Mouse (Mus musculus) heart, embryonic 14.5 days (tissue): Measurements from ENCODE around the gene Mapkapk5. TPM values are rescaled to one million over a fixed set of nuclear protein-coding genes. Genes with fewer than 3 reads are reported as not detected.

ENCODE experiments used
- ATAC-seq: fragments of 200-750 bp; cut with Nextera tagmentation; 2 replicates; pipeline ENCODE4 v1.8.0; 2017; ENCODE audit warnings: low read depth, moderate TSS enrichment; ENCODE audit not compliant: insufficient number of reproducible peaks, insufficient read depth, low FRiP score
- H3K27ac ChIP-seq, 2 experiments: fragments of 200-500 bp in 1 of 2; fragments of 300-500 bp in 1 of 2; sonication (generic) in 1 of 2; replicated peaks in 1 of 2; 2 replicates each; pipeline ENCODE4 v1.5.1; 2012 to 2014; ENCODE audit warnings: low read depth in 2 of 2, low read length in 2 of 2, control low read depth in 1 of 2, mild to moderate bottlenecking in 1 of 2, mixed read lengths in 1 of 2; ENCODE audit not compliant: control insufficient read depth in 1 of 2, insufficient read depth in 1 of 2
- H3K27me3 ChIP-seq: fragments of 300-500 bp; sonication (generic); 2 replicates; pipeline ENCODE4 v1.6.1; 2014; ENCODE audit warnings: mild to moderate bottlenecking, low read length, control low read depth; ENCODE audit not compliant: control insufficient read depth, insufficient read depth
- H3K36me3 ChIP-seq: fragments of 300-500 bp; sonication (generic); 2 replicates; pipeline ENCODE4 v1.6.1; 2014; ENCODE audit warnings: mild to moderate bottlenecking, control low read depth, low read length, mixed read lengths; ENCODE audit not compliant: control insufficient read depth, insufficient read depth
- H3K4me1 ChIP-seq, 2 experiments: fragments of 200-500 bp in 1 of 2; fragments of 300-500 bp in 1 of 2; sonication (generic) in 1 of 2; 2 replicates each; pipeline ENCODE4 v1.6.1; 2012 to 2014; ENCODE audit warnings: low read length in 2 of 2, control low read depth in 1 of 2, mixed read lengths in 1 of 2; ENCODE audit not compliant: control insufficient read depth in 2 of 2, insufficient read depth in 2 of 2
- H3K4me2 ChIP-seq: fragments of 300-500 bp; sonication (generic); 2 replicates; pipeline ENCODE4 v1.6.1; 2014; ENCODE audit warnings: mild to moderate bottlenecking, low read length
- H3K4me3 ChIP-seq, 2 experiments: fragments of 200-500 bp in 1 of 2; fragments of 300-500 bp in 1 of 2; sonication (generic) in 1 of 2; 2 replicates each; pipeline ENCODE4 v1.5.1; 2012 to 2014; ENCODE audit warnings: low read length in 2 of 2, mild to moderate bottlenecking in 2 of 2, control low read depth in 1 of 2, low read depth in 1 of 2, moderate library complexity in 1 of 2; ENCODE audit not compliant: control insufficient read depth in 1 of 2, insufficient read depth in 1 of 2
- H3K9ac ChIP-seq: fragments of 300-500 bp; sonication (generic); 2 replicates; pipeline ENCODE4 v1.6.1; 2014; ENCODE audit warnings: mild to moderate bottlenecking, low read length
- H3K9me3 ChIP-seq: fragments of 300-500 bp; sonication (generic); 2 replicates; pipeline ENCODE4 v1.6.1; 2016; ENCODE audit warnings: low read length, control low read depth; ENCODE audit not compliant: control insufficient read depth
- WGBS: fragments of 180-500 bp; shearing (Covaris S2); extraction: QIAGEN DNeasy Blood & Tissue Kit; methylation state at CpG from one replicate; pipeline ENCODE4 v1.1.7; 2014; 5-methylcytosine and 5-hydroxymethylcytosine counted together
- polyA plus RNA-seq: library from polyadenylated mRNA; unstranded; fragments of >200 nt; fragmentation: Nextera tagmentation; extraction: Ambion mirVana; gene quantifications from 2 replicates; pipeline ENCODE4 v1.2.1, GENCODE M21; 2014

Gene Mapkapk5
- polyA plus RNA-seq, 1 experiment from 2014 or later, result 43.7 TPM

- WGBS, result 72% methylated on average over 5 of the region's 5 CpGs
- no peak for ATAC-seq
- H3K4me1 ChIP-seq, result no peaks in the 10 kb centered on the region
- no peak overlapping the region for H3K4me2 ChIP-seq
- H3K9ac ChIP-seq, result no peak overlapping the region
- no peak overlapping the region for H3K27ac ChIP-seq
- no peak overlapping the region for H3K4me3 ChIP-seq
- no peaks in the 10 kb centered on the region for H3K27me3 ChIP-seq
- no peaks in the 10 kb centered on the region for H3K36me3 ChIP-seq
- H3K9me3 ChIP-seq, result no peaks in the 10 kb centered on the region
Measured at GRCm38 (mm10) chr5:121484801-121485200, 60.9 kb downstream of the Mapkapk5 start.

- H3K9ac ChIP-seq, result no peak overlapping the region
- H3K27me3 ChIP-seq, result no peaks in the 10 kb centered on the region
- ATAC-seq, result no peak
- no peaks in the 10 kb centered on the region for H3K36me3 ChIP-seq
- no peak overlapping the region for H3K4me2 ChIP-seq
- H3K4me3 ChIP-seq, result no peak overlapping the region
- no peaks in the 10 kb centered on the region for H3K9me3 ChIP-seq
- H3K4me1 ChIP-seq, result no peaks in the 10 kb centered on the region
- H3K27ac ChIP-seq, result no peak overlapping the region
- 39% methylated on average over 3 of the region's 3 CpGs for WGBS
Measured at GRCm38 (mm10) chr5:121477680-121478079, 68.0 kb downstream of the Mapkapk5 start.

- no peak overlapping the region for H3K4me3 ChIP-seq
- ATAC-seq, result no peak
- no peaks in the 10 kb centered on the region for H3K4me1 ChIP-seq
- H3K27ac ChIP-seq, result no peak overlapping the region
- H3K36me3 ChIP-seq, result no peaks in the 10 kb centered on the region
- H3K9ac ChIP-seq, result no peak overlapping the region
- no peaks in the 10 kb centered on the region for H3K9me3 ChIP-seq
- H3K27me3 ChIP-seq, result no peaks in the 10 kb centered on the region
- no peak overlapping the region for H3K4me2 ChIP-seq
- WGBS, result 73% methylated on average over 1 of the region's 1 CpGs
Measured at GRCm38 (mm10) chr5:121476040-121476439, 69.7 kb downstream of the Mapkapk5 start.

Other genes with a start within 250 kb of the Mapkapk5 start
- 70.7 and 71.3 TPM in 2 replicates for gene Trafd1, start 160.3 kb downstream of the Mapkapk5 start, polyA plus RNA-seq
- gene Naa25, start 148.0 kb downstream of the Mapkapk5 start, polyA plus RNA-seq, result 30.9 and 32.8 TPM in 2 replicates
- 4.2 TPM in 2 replicates for gene Tmem116, start 94.0 kb downstream of the Mapkapk5 start, polyA plus RNA-seq
- 121 and 123 TPM in 2 replicates for gene Erp29, start 93.4 kb downstream of the Mapkapk5 start, polyA plus RNA-seq
- gene Adam1b, start 42.5 kb downstream of the Mapkapk5 start, polyA plus RNA-seq, result 0.18 and 0.26 TPM in 2 replicates
- 1.1 and 1.5 TPM in 2 replicates for gene Adam1a, start 423 bp downstream of the Mapkapk5 start, polyA plus RNA-seq
- gene Gm42878, start 423 bp downstream of the Mapkapk5 start, polyA plus RNA-seq, result 0.26 TPM in 1 of 2 replicates, not detected in the other
- gene Aldh2, start 47.9 kb upstream of the Mapkapk5 start, polyA plus RNA-seq, result 32.0 and 40.0 TPM in 2 replicates
- 7.2 and 7.3 TPM in 2 replicates for gene Acad12, start 73.0 kb upstream of the Mapkapk5 start, polyA plus RNA-seq
- 1.1 and 1.5 TPM in 2 replicates for gene Acad10, start 114.6 kb upstream of the Mapkapk5 start, polyA plus RNA-seq
- gene Brap, start 114.7 kb upstream of the Mapkapk5 start, polyA plus RNA-seq, result 26.6 and 26.9 TPM in 2 replicates
- gene Atxn2, start 165.4 kb upstream of the Mapkapk5 start, polyA plus RNA-seq, result 84.8 and 86.9 TPM in 2 replicates